Comparison of ENCODE assay signal across 9 mouse cellular contexts in the genomic region with DNA sequence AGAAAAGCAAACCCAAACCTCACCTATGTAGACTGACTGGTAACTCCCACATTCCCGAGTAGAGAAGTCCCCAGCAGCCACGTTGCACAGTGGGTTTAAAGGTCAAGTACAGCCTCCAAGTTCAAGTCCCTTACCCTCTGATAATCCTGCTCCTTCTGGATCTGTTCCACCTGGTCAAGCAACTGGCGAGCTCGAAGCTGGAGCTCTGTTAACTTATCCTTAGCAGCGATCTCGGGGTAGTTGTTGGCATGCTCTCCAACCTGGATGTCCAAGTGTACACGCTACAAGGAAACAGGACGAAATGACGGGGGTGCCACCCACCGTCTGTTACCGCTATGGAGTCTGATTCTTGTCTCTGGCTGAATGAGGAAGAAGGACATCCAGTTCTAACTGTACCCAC. TPM values are rescaled to one million over a fixed set of nuclear protein-coding genes. Genes with fewer than 3 reads are reported as not detected.
DNase-seq lines count a peak whose midpoint lies in the region; ATAC-seq lines count a peak whose summit lies in the region.
"Had no signal": no experiment of that assay in that cellular context is flagged by ENCODE, and none has a peak within 500 bp of the region (broad histone marks: within the 10 kb centered on the region; RNA-seq: fewer than 3 reads in every experiment).

No protein-coding gene starts in this region.

- intact Hi-C loops in heart, postnatal 10 days (cut with DNase I): loop anchor here (2.0 kb wide), 1 partner anchor 17 kb away; a partner anchor contains a TSS
- intact Hi-C loops in left cerebral cortex, postnatal 10 days (cut with DNase I): no loop called here

- ATAC-seq in heart, embryonic 12.5 days (ENCODE audit: insufficient number of reproducible peaks, low FRiP score): no peak
- no peak for ATAC-seq in intestine, embryonic 14.5 days (replicated peaks; ENCODE audit: low FRiP score, low TSS enrichment, low read depth)

- H3K36me3 ChIP-seq in heart, embryonic 12.5 days: peaks cover 28% of the 10 kb centered on the region
- peaks cover 22% of the 10 kb centered on the region for H3K36me3 ChIP-seq in intestine, embryonic 14.5 days (ENCODE audit: control insufficient read depth, insufficient read depth, low read length)
- peaks cover 27% of the 10 kb centered on the region for H3K36me3 ChIP-seq in megakaryocyte, embryonic 14.5 days (replicated peaks; ENCODE audit: low read length)

- peaks cover 17% of the 10 kb centered on the region for H3K4me1 ChIP-seq in heart, embryonic 12.5 days (replicated peaks)
- peaks cover 10% of the 10 kb centered on the region for H3K4me1 ChIP-seq in intestine, embryonic 14.5 days (replicated peaks; ENCODE audit: control insufficient read depth, insufficient read depth, low read length)
- peaks cover 33% of the 10 kb centered on the region for H3K4me1 ChIP-seq in megakaryocyte, embryonic 14.5 days

- no peaks in the 10 kb centered on the region for H3K27me3 ChIP-seq in heart, embryonic 12.5 days (replicated peaks)
- no peaks in the 10 kb centered on the region for H3K27me3 ChIP-seq in intestine, embryonic 14.5 days (replicated peaks; ENCODE audit: control insufficient read depth, insufficient read depth, low read length)
- no peaks in the 10 kb centered on the region for H3K27me3 ChIP-seq in megakaryocyte, embryonic 14.5 days (replicated peaks)

- H3K4me3 ChIP-seq in heart, embryonic 12.5 days: peak overlapping the region; percentile 94
- peak overlapping the region; percentile 86 for H3K4me3 ChIP-seq in intestine, embryonic 14.5 days (ENCODE audit: low read depth, low read length)
- H3K4me3 ChIP-seq in megakaryocyte, embryonic 14.5 days (replicated peaks): peak overlapping the region; percentile 96

- peak overlapping the region; percentile 90 for H3K4me2 ChIP-seq in heart, embryonic 12.5 days
- peak overlapping the region; percentile 71 for H3K4me2 ChIP-seq in intestine, embryonic 14.5 days (ENCODE audit: low read length)

- no peak for DNase-seq in heart, postnatal 10 days
- DNase-seq in brain, adult 2 months (ENCODE audit: low read depth, low spot score): peak; percentile 34
- DNase-seq in intestine, embryonic 14.5 days (ENCODE audit: low spot score): no peak
- no peak for DNase-seq in left cerebral cortex, postnatal 10 days (ENCODE audit: extremely low spot score in 1 of 2, low spot score in 2 of 2)
- DNase-seq in adrenal gland, postnatal 36 days: no peak
- no peak for DNase-seq in urinary bladder, postnatal 10 days (ENCODE audit: low spot score)

- peak overlapping the region; percentile 97 for H3K9ac ChIP-seq in heart, embryonic 12.5 days
- H3K9ac ChIP-seq in intestine, embryonic 14.5 days (ENCODE audit: low read length): peak overlapping the region; percentile 73

- WGBS in heart, embryonic 12.5 days: 57% methylated on average over 11 of the region's 11 CpGs
- 61% methylated on average over 11 of the region's 11 CpGs for WGBS in intestine, embryonic 14.5 days

- no peak overlapping the region for H3K27ac ChIP-seq in heart, embryonic 12.5 days (ENCODE audit: poor library complexity, severe bottlenecking)
- no peak overlapping the region for H3K27ac ChIP-seq in intestine, embryonic 14.5 days (ENCODE audit: low read depth)

- H3K9me3 ChIP-seq in heart, embryonic 12.5 days (replicated peaks): no peaks in the 10 kb centered on the region
- H3K9me3 ChIP-seq in intestine, embryonic 14.5 days (ENCODE audit: control insufficient read depth, low read length): no peaks in the 10 kb centered on the region
- no peaks in the 10 kb centered on the region for H3K9me3 ChIP-seq in megakaryocyte, embryonic 14.5 days

RNA-seq across cellular contexts. Expression of a gene that starts 1.1 kb away (rescaled TPM):
- 85.4 and 87.9 TPM in 2 replicates for polyA plus RNA-seq in heart, embryonic 12.5 days (2016; fragmentation: Nextera tagmentation; extraction: Ambion mirVana)
- 10 to 100 TPM; 78.1 to 82.9 TPM for total RNA-seq in heart, postnatal 10 days (2021)
- polyA plus RNA-seq in intestine, embryonic 14.5 days (2014; fragmentation: Nextera tagmentation; extraction: Ambion mirVana): 113 and 119 TPM in 2 replicates
- polyA plus RNA-seq in megakaryocyte, embryonic 14.5 days (2012; ENCODE audit: insufficient read depth, low replicate concordance): 2.5 and 33.8 TPM in 2 replicates
- 10 to 100 TPM; 65.8 to 66.0 TPM for total RNA-seq in left cerebral cortex, postnatal 10 days (2021)
- 100 to 1,000 TPM; 105 to 114 TPM for total RNA-seq in adrenal gland, postnatal 36 days (2021)

RNA-seq across cellular contexts. Expression of a gene that starts 6.0 kb away (rescaled TPM):
- 64.2 and 67.1 TPM in 2 replicates for polyA plus RNA-seq in heart, embryonic 12.5 days (2016; fragmentation: Nextera tagmentation; extraction: Ambion mirVana)
- total RNA-seq in heart, postnatal 10 days (2021): 10 to 100 TPM; 33.3 to 34.4 TPM
- 111 and 122 TPM in 2 replicates for polyA plus RNA-seq in intestine, embryonic 14.5 days (2014; fragmentation: Nextera tagmentation; extraction: Ambion mirVana)
- 6.2 and 7.6 TPM in 2 replicates for polyA plus RNA-seq in megakaryocyte, embryonic 14.5 days (2012; ENCODE audit: insufficient read depth, low replicate concordance)
- 10 to 100 TPM; 44.6 to 51.0 TPM for total RNA-seq in left cerebral cortex, postnatal 10 days (2021)
- total RNA-seq in adrenal gland, postnatal 36 days (2021): 10 to 100 TPM; 55.5 to 59.4 TPM

RNA-seq across cellular contexts. Expression of a gene that starts 17.8 kb away (rescaled TPM):
- 284 and 289 TPM in 2 replicates for polyA plus RNA-seq in heart, embryonic 12.5 days (2016; fragmentation: Nextera tagmentation; extraction: Ambion mirVana)
- total RNA-seq in heart, postnatal 10 days (2021): 1,000 to 10,000 TPM; 1,296 to 1,304 TPM
- 112 TPM in 2 replicates for polyA plus RNA-seq in intestine, embryonic 14.5 days (2014; fragmentation: Nextera tagmentation; extraction: Ambion mirVana)
- polyA plus RNA-seq in megakaryocyte, embryonic 14.5 days (2012; ENCODE audit: insufficient read depth, low replicate concordance): 19.3 and 34.8 TPM in 2 replicates
- 100 to 1,000 TPM; 230 to 235 TPM for total RNA-seq in left cerebral cortex, postnatal 10 days (2021)
- total RNA-seq in adrenal gland, postnatal 36 days (2021): 100 to 1,000 TPM; 515 to 618 TPM

RNA-seq across cellular contexts. Expression of a gene that starts 43.7 kb away (rescaled TPM):
- polyA plus RNA-seq in heart, embryonic 12.5 days (2016; fragmentation: Nextera tagmentation; extraction: Ambion mirVana): 0.05 TPM in 1 of 2 replicates, not detected in the other
- not detected for total RNA-seq in heart, postnatal 10 days (2021)
- polyA plus RNA-seq in intestine, embryonic 14.5 days (2014; fragmentation: Nextera tagmentation; extraction: Ambion mirVana): 1.1 and 1.3 TPM in 2 replicates
- not detected in 2 replicates for polyA plus RNA-seq in megakaryocyte, embryonic 14.5 days (2012; ENCODE audit: insufficient read depth, low replicate concordance)
- total RNA-seq in left cerebral cortex, postnatal 10 days (2021): under 1 TPM; 0.41 to 0.49 TPM
- total RNA-seq in adrenal gland, postnatal 36 days (2021): under 1 TPM; 0.07 TPM
- total RNA-seq: neutrophil, adult 5-6 weeks had no signal
